Mouse (Mus musculus) urinary bladder, postnatal 0 days (tissue): ENCODE measurements around the gene Atl2. TPM values are rescaled to one million over a fixed set of nuclear protein-coding genes. Genes with fewer than 3 reads are reported as not detected.

Source experiments
- polyA plus RNA-seq: library from polyadenylated mRNA; unstranded; fragments of >200 nt; fragmentation: Nextera tagmentation; extraction: Ambion mirVana; gene quantifications from 2 replicates; pipeline ENCODE4 v1.2.1, GENCODE M21; 2015

Gene Atl2
- polyA plus RNA-seq, result 18.4 and 22.6 TPM in 2 replicates

GRCm38 (mm10) chr17:79895911-79896423, at the start of gene Atl2:
TSS of gene Atl2 (minus strand) at chr17:79896123.

Other genes starting within 250 kb of the Atl2 start
- 7.3 and 9.3 TPM in 2 replicates for gene Cyp1b1, start 181.1 kb downstream of the Atl2 start, polyA plus RNA-seq
- gene Hnrnpll, start 166.2 kb upstream of the Atl2 start, polyA plus RNA-seq, result 23.3 and 28.5 TPM in 2 replicates
- 4.8 and 4.9 TPM in 2 replicates for gene Galm, start 231.3 kb upstream of the Atl2 start, polyA plus RNA-seq